Mouse (Mus musculus): Measurements from ENCODE around the gene Col23a1. TPM values are rescaled to one million over a fixed set of nuclear protein-coding genes. Genes with fewer than 3 reads are reported as not detected.
A peak's percentile ranks its signal among the peaks of the same experiment; 100 is the strongest.
"Not testable (repeated sequence)": the region's sequence is repeated elsewhere in the genome, so short reads cannot be mapped to it uniquely, and the experiment has no call there.

Gene Col23a1
- total RNA-seq, 4 experiments from 2014 or later = 0.82 to 1.6 (median 0.93) TPM

DNA sequence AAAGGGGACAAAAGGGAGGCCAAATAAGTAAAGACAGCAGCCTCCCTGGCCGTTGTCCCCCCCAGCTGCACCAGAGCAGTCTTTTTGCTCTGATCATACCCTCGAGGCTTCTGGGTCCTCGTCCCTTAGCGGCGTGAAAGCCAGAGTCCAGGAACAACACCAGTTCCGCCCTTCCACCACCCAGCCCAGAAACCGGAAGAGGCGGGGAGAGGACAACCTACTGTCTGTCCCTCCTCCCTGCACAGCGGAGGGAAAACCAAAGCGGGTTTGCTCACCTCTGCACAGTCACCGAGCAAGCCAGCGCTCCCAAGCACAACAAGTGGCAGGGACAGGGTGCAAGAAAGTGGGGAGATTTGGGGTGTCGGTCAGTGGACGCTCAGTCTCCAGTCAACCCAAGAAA is 325.9 kb downstream of the Col23a1 start:
- DNase-seq (ENCODE audit: low spot score in 2 of 2) = peak; percentile 33 to 52

DNA sequence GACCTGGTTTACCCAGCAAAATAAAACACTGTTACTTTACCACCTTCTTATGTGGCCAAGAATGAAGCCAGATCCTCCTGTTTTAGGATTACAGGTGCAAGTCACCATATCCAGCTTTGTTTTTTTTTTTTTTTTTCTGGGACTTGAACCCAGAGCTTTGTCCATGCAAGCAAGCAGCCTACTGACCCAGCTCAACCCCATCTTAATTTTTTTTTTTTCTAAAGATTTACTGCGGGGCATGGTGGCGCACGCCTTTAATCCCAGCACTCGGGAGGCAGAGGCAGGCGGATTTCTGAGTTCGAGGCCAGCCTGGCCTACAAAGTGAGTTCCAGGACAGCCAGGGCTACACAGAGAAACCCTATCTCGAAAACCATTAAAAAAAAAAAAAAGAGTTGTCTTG is 326.4 kb downstream of the Col23a1 start:
- DNase-seq (ENCODE audit: low spot score in 2 of 2) = not testable (repeated sequence)

DNA sequence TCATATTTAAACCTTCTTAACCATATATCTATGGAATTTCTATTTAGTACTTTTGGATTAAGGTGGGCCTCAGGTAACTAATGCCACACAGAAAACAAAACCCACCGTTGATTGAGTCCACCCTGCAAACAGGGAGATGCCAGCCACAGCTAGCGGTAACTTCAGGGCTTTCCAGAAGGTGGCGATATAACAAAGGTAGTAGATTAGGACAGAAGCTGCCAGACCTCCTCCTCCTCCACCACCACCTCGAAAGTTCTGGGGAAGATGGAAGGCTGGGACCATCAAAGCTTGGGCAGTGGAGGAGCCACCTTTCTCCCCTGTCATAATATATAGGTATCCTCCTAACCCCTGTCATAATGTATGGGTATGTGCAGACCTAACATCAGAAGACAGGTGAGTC is 328.0 kb downstream of the Col23a1 start:
- DNase-seq (ENCODE audit: low spot score in 2 of 2) = peak; percentile 34 to 55

DNA sequence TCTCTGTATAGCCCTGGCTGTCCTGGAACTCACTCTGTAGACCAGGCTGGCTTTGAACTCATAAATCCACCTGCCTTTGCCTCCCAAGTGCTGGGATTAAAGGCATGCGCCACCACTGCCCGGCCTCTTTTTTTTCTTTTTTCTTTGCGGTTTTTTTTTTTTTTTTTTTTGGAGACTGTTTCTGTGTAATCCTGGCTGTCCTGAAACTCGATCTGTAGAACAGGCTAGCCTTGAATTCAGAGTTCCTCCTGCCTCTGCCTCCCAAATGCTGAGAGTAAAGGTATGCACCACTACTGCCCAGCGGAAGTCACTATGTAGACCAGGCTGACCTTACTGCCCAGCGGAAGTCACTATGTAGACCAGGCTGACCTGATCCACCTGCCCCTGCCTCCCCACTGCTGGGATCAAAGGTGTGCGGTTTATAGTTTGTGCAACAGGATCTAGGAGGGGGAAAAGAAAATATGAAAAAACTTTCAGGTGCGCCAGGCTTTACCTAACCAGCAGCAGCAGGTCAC is 329.2 kb downstream of the Col23a1 start:
- DNase-seq (ENCODE audit: low spot score in 2 of 2) = no peak

DNA sequence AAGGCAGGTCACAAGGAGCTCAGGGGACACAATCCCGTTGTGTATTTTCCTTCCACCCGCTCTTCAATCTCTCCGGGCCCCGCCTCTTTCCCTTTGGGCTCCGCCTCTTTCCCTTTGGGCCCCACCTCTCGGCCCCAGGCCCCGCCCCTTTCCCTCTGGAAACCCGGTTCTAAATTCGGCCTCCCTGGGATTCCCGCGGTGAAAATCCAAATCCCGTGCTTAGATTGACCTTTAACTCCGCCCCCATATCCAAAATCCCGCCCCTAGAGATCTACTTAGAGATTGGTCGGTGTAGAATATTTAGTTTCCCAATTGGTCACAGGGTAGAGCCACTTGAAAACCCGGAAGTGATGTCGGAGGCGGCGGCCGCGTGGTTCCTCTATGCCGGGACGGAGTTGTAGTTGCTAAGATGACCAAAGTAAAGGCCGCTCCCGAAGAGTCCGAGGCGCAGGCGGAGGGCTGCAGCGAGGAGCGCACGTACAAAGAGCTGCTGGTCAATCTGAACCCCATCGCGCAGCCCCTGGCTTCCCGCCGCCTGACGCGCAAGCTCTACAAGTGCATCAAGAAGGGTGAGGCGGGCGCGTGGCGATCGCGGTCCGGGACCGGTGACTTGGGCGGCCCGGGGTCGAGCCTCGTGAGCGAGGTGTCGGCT is 329.8 kb downstream of the Col23a1 start, which contains the start of gene Nhp2:
TSS of gene Nhp2 (plus strand) at position 327 of the 652 bp plus-strand sequence.
- peak; percentile 97 to 98 for DNase-seq (ENCODE audit: low spot score in 2 of 2)

DNA sequence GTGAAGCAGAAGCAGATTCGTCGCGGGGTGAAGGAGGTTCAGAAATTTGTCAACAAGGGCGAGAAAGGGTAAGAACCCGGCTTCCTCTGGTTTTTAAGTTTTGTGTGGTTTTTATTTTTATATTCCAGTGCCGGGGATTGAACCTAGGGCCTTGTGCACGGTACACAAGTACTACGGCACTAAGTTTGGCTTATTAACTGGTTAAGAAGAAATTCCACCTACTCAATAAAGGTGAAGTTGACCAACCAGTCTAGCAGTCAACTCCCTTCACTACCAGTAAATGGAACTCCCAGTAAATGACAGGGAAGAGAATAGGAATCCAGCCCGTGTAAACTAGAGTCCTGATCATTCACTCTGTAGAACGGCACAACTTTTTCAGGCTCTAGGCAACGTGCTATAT is 330.4 kb downstream of the Col23a1 start:
- DNase-seq (ENCODE audit: low spot score in 2 of 2) = no peak

DNA sequence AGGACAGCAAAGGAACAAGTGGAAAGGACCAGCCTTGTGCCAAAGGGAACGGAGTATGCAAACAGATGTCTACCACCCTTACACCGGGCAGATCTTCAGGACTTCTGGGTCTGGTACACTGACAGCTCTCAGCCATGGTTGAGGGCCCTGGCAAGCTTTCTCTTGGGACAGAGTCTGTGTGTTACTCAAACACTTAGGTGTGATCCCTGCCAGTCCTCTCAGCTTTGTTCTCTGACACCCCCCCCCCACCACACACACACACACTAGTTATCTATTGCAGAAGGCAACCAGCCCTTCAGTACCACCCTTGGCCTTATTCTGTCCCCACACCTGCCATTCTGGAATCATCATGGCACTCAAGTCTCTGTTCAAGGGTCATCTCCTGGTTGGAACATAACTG is 332.1 kb downstream of the Col23a1 start:
- DNase-seq (ENCODE audit: low spot score in 2 of 2) = no peak

DNA sequence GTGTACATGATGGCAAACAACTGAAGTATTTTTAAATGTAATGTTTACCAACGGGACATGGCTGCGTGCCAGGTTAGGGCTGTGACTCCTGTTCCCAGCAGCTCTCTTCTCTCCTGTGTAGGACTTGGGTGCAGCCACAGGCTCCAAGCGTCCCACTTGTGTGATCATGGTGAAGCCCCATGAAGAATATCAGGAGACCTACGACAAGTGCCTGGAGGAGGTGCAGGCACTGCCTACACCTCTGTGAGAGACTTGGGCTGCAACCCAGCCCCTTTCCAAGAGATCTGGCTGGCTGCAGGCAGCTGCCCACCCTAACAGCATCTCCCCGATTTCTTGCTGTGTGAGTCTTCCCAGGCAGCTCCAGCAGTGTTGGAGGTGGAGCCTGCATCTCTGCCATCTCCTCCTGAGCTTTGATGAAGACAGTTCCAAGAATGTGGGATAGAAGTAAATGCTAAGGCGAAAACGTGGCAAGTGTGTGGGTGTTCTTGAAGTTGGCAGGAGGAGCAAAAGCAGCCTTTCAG is 333.3 kb downstream of the Col23a1 start:
- no peak for DNase-seq (ENCODE audit: low spot score in 2 of 2)

DNA sequence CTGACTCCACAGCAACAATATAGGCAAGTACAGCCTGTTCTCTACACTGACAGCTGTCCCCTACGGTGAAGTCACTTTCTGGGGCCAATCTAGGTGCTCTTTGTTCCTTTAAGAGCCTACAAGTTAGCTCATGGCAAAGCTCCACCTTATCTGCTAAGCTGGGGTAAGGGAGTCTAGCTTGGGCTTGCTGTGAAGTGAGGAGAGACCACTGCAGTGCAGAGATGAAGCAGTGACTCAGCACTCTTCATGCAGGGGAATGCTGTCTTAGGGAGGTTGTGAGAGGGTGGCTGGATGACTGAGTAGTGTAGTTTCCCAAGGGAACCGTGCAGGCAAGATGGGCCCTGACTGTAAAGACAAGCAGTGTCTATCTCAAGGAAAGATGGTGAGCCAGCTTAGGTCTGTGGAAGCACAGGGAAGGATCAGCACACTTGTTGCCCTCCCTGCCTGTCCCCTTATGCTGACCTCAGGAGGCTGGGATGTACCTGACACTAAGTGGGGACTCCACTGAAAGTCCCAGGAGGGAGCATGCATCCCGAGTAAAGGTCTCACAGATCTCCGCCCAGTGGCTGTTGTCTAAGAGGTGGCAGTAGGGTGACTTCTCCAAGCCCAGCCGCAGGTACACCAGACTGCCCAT is 335.6 kb downstream of the Col23a1 start:
- no peak for DNase-seq (ENCODE audit: low spot score in 2 of 2)

DNA sequence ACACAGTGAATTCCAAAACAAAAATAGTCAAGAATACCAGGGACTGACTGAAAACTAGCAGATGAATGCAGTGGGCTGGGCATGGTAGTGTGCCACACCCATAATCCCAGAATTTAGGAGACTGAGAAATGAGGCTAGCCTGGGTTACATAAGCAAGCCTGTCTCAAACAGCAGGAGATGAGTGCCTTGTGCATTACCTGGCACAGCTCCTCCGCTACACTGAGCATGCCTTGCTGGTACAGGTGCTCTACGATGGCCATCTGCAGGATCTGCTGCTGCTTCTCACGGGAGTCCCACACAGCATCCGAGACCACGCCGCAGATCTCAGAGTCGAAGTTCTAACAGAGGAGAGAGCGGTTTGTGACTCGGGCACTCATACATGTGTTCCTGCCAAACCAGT is 337.7 kb downstream of the Col23a1 start:
- no peak for DNase-seq (ENCODE audit: low spot score in 2 of 2)

DNA sequence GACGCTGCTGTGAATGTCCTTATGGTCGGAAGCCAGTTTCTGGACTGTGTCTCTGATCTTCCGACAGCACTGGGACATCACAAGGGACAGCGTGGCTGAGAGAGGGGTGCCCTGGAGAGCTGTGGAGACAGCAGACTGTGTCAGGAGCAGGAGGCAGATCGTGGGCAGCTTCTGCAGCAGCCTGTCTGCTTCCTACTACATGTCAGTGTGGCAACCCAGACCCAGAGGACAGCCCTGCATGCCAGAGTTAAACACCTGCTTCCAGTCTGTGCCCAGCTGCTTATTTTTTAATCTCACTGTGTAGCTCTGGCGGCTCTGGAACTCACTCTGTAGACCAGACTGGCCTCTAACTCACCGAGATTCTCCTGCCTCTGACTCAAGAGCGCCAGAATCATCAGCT is 338.2 kb downstream of the Col23a1 start:
- no peak for DNase-seq (ENCODE audit: low spot score in 2 of 2)

DNA sequence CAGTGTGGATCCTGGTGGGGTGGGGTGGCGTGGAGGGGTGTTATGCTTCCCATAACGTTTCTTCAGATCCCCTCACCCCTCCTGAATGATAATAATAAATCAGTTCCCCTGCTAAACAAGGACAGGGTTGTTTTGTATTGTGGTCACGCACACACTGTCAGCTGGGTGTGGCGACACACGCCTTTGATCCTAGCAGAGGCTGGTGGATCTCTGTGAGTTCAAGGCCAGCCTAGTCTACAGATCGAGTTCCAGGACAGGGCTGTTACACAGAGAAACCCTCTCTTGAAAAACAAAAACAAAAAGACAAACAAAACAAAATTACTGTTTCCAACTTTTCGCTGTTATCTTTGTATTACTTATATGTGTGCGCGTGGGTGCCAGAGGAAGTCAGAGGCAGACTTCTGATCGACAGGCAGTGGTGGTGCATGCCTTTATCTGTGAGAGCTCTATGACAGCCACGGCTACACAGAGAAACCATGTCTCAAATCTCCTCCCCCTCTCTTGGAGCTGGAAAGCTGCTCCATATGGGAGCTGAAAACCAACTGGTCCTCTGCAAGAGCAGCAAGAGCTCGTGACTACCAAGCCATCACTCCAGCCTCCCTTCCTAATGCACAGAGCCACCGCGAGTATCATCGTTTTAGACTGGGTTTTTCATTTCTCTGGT is 340.1 kb downstream of the Col23a1 start:
- DNase-seq (ENCODE audit: low spot score in 2 of 2) = no peak

DNA sequence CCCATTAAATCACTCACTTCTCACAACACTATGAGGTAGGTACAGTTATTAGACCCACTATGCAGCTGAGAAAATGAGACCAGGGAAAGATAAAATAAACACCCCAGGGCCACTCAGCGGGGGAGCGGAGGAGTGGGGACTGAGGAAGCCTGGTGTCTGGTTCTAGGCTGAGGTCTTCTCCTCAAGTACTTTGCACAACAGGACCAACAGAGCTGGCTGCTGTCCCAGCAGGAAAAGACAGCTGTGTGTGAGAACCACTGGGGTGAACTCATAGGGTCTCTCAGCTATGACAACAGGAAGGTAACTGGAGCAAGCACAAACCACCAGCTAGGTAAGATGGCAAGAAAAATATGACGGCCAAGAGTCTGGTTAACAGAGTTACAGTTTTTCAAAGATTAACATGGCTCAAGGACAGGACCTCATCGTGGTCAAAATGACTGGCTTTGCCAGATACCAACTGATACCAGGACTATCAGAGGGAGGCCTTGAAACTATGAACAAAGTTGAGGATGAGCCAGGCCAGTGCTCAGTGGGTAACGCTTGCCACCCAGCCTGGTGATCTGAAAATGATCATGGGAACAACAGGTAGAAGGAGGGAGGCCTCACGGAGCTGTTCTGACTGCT is 342.5 kb downstream of the Col23a1 start:
- DNase-seq (ENCODE audit: low spot score in 2 of 2) = no peak

DNA sequence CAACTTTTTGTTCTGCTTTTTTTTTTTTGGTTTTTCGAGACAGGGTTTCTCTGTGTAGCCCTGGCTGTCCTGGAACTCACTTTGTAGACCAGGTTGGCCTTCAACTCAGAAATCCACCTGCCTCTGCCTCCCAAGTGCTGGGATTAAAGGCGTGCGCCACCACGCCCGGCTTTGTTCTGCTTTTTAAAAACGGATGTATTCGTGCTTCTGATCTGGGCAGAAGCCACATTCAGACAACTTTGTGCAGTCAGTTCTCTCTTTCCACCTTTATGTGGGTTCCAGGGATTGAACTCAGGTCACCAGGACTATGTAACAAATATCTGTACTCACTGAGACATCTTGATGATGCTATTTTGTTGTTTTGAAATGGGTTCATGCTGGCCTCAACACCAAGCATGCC is 343.5 kb downstream of the Col23a1 start:
- not testable (repeated sequence) for DNase-seq (ENCODE audit: low spot score in 2 of 2)

Other genes starting within 250 kb of the Col23a1 start
- not detected for gene Olfr1375, start 241.8 kb upstream of the Col23a1 start, total RNA-seq (2022)
- 1 to 10 TPM; 3.3 to 4.7 (median 3.5) TPM for gene Zfp354a, start 230.7 kb upstream of the Col23a1 start, total RNA-seq (2022)
- gene Gm12569, start 69.4 kb upstream of the Col23a1 start, total RNA-seq (2022) = not detected
- gene Clk4, start 28.2 kb upstream of the Col23a1 start, total RNA-seq (2022) = 10 to 100 TPM; 38.9 to 51.8 (median 45.9) TPM
- not detected for gene BC049762, start 26.9 kb upstream of the Col23a1 start, total RNA-seq (2022)

Measured in gastrocnemius, adult 8-10 months (tissue).